Mouse (Mus musculus) spleen, adult 2 months (tissue): Measurements from ENCODE around the gene Rnf40. TPM values are rescaled to one million over a fixed set of nuclear protein-coding genes. Genes with fewer than 3 reads are reported as not detected.
"Not testable (repeated sequence)": the region's sequence is repeated elsewhere in the genome, so short reads cannot be mapped to it uniquely, and the experiment has no call there.

ENCODE experiments used
- DNase-seq, 2 experiments: peaks; one replicate each; pipeline versions ENCODE4 v3.0.0 to v3.0.0-alpha.2; 2012 to 2021; ENCODE audit warnings: low spot score in 2 of 2, low read depth in 1 of 2
- H3K27ac ChIP-seq: fragments of 200-500 bp; 2 replicates; pipeline ENCODE4 v1.5.1; 2012; ENCODE audit warnings: low read length, inconsistent platforms; ENCODE audit not compliant: insufficient read depth
- H3K27me3 ChIP-seq: fragments of 200-500 bp; 2 replicates; pipeline ENCODE4 v1.6.1; 2012; ENCODE audit warnings: mild to moderate bottlenecking, moderate library complexity, low read length, inconsistent platforms; ENCODE audit not compliant: control insufficient read depth, insufficient read depth
- H3K36me3 ChIP-seq: fragments of 200-500 bp; 2 replicates; pipeline ENCODE4 v1.6.1; 2012; ENCODE audit warnings: mild to moderate bottlenecking, low read length, inconsistent platforms; ENCODE audit not compliant: control insufficient read depth, insufficient read depth
- H3K4me1 ChIP-seq: fragments of 200-500 bp; 2 replicates; pipeline ENCODE4 v1.6.1; 2011; ENCODE audit warnings: inconsistent platforms; ENCODE audit not compliant: control insufficient read depth, insufficient read depth, insufficient read length
- H3K4me3 ChIP-seq: fragments of 200-500 bp; 2 replicates; pipeline ENCODE4 v1.5.1; 2011; ENCODE audit warnings: mild to moderate bottlenecking, inconsistent platforms; ENCODE audit not compliant: insufficient read depth, insufficient read length; ENCODE audit errors: extremely low read depth
- CTCF ChIP-seq: fragments of 200-500 bp; IDR thresholded peaks from 2 replicates; pipeline ENCODE4 v1.5.1; 2011; ENCODE audit warnings: mild to moderate bottlenecking, inconsistent platforms; ENCODE audit not compliant: insufficient read depth, insufficient read length, insufficient replicate concordance; ENCODE audit errors: extremely low read depth
- POLR2A ChIP-seq: fragments of 200-500 bp; IDR thresholded peaks from 2 replicates; pipeline ENCODE4 v1.6.1; 2011; ENCODE audit warnings: low read depth, low read length, inconsistent platforms
- WGBS: fragments of 180-500 bp; shearing (Covaris S2); methylation state at CpG from one replicate; pipeline ENCODE4 v1.1.7; 2018; 5-methylcytosine and 5-hydroxymethylcytosine counted together
- polyA plus RNA-seq: library from polyadenylated mRNA; depleted of rRNA; stranded (reverse); fragments of >200 nt; gene quantifications from 2 replicates; pipeline ENCODE4 v1.2.3, GENCODE M21; 2012

The Rnf40 gene
- polyA plus RNA-seq, 1 experiment: 25.8 TPM

DNA sequence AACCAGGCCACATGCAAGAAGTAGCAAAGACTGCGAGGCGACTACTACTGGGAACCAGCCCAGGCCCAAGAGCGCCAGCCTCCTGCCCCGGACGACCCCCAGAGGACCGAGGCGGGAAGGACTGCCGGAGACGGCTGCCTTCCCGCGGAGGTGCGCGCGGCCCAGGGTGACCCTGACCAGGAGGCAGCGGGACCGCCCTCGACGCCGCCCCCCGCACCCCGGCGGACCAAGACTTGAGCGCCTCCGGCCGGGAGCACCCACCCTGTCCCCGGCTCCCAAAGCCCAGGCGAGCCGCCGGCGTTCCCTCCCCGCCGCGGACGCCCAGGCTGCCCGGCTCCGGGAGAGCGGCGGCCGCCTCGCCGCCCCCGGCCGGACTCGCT, 25.9 kb downstream of the Rnf40 start:
- no peak overlapping the region for H3K27ac ChIP-seq
- peak overlapping the region; percentile 85 for H3K4me3 ChIP-seq
- TF ChIP-seq CTCF: no peak
- no peak for TF ChIP-seq POLR2A
- 2% methylated on average over 43 of the region's 44 CpGs for WGBS
- 0 out of 2 replicates have a peak, but pooled peaks cover 3% of the 10 kb centered on the region for H3K27me3 ChIP-seq
- H3K36me3 ChIP-seq: peaks cover 11% of the 10 kb centered on the region
- peaks cover 7% of the 10 kb centered on the region for H3K4me1 ChIP-seq
- DNase-seq: peak in 1 of 2 experiments; percentile 31

DNA sequence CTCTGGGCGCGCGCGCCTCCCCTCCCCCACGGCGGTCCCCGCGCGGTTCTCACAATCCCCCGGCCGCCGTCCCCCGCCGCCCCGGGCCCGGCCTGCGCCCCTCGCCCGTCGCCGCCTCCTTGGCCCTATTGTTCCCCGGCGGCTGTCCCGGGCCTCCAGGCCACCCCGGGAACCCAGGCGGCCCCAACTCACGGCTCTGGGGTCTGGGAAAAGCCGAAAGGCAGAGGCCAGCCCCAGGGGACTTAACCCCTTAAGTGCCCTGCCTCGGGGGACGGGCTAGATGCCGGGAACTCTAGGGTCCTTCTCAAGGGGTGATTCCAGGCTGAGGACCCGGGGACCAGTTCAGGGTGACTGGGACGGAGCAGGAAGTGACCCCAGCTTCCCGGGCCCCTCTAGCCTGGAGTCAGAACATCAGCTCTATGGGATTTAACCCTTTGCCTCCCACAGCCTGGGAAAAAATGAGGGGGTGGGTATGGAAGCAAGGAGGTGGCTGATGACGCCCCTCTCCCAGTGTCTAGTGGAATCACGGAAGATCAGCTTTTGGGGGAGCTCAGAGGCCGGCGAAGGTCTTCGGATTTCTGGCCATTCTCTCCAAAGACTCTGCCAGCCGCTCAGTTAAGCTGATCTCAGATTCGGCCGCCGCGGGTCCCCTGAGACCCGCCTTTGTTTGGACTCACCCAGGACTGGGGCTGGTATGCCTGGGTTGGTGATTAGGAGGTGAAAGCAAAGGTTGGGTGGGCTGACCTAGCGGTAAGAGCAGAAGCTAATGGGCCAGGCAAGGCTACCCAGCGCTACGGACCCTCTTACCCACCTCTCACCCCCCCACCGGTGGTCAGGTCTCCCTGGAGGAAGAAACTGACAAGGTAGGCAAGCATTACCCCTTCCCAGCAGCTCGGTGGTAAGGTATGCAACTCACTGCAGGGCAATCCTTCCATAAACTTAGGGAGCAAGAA, 26.6 kb downstream of the Rnf40 start, which contains the start of gene Zfp629:
TSS of gene Zfp629 (minus strand) at position 907 of the 953 bp plus-strand sequence.
- WGBS: 2% methylated on average over 46 of the region's 50 CpGs
- Histone ChIP-seq H3K4me3 (peak within 1 kb of the TSS; percentile 85), H3K27me3 (0 out of 2 replicates have a peak, but pooled peaks cover 3% of the 10 kb centered on the region), H3K4me1 (peaks cover 7% of the 10 kb centered on the region), H3K27ac (0 out of 2 replicates have a peak within 1 kb of the TSS, but pooled peaks have one; percentile 15), H3K36me3 (peaks cover 10% of the 10 kb centered on the region)
- no peak for TF ChIP-seq POLR2A
- no peak for TF ChIP-seq CTCF
- DNase-seq: no peak

DNA sequence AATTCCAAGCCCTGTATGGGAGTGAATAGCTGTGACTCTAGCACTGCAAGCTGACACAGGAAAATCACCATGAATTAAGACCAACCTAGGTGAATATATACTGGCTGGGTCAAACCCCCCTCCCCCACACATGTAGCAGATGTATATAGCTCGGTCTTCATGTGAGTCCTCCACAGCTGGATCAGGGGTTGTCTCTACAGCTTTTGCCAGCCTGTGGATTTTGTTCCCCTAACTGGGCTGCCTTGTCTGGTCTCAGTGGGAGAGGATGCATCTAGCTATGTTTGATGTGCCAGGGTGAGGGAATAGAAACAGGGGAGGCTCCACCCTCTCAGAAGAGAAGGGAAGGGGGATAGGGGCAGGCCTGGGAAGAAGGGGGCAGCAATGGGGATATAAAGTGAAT, 27.8 kb downstream of the Rnf40 start:
- TF ChIP-seq POLR2A: no peak
- no peak for TF ChIP-seq CTCF

DNA sequence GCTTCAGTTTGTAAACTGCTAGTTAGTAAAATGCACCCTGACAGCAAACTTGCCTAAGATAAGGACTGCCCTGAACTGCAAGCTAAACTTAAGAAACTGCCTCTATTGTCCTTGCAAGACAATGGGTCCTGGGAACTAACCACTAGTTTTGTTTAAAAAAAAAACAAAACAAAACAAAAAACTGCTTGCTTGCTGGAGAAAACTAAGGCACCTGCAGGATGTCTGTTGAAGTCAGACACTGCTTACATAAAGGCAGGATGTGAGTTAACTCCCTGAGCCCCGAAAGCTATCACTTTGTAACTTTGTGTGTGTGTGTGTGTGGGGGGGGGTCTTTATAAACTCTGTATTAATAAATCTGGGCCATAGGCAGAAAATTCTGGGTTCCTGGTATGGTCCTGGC, 28.3 kb downstream of the Rnf40 start:
- 37% methylated on average over 1 of the region's 1 CpGs for WGBS
- peaks cover 7% of the 10 kb centered on the region for H3K4me1 ChIP-seq
- 0 out of 2 replicates have a peak, but pooled peaks cover 3% of the 10 kb centered on the region for H3K27me3 ChIP-seq
- no peak overlapping the region for H3K4me3 ChIP-seq
- TF ChIP-seq POLR2A (no peak), CTCF (no peak)
- no peak for DNase-seq
- peaks cover 2% of the 10 kb centered on the region for H3K36me3 ChIP-seq
- no peak overlapping the region for H3K27ac ChIP-seq

More for the DNA sequence above, 27.8 kb downstream of the Rnf40 start:
- H3K4me3 ChIP-seq: no peak overlapping the region
- no peak overlapping the region for H3K27ac ChIP-seq
- DNase-seq: no peak
- H3K4me1 ChIP-seq: peaks cover 7% of the 10 kb centered on the region
- H3K27me3 ChIP-seq: 0 out of 2 replicates have a peak, but pooled peaks cover 3% of the 10 kb centered on the region
- H3K36me3 ChIP-seq: peaks cover 7% of the 10 kb centered on the region
- 61% methylated on average over 1 of the region's 1 CpGs for WGBS

DNA sequence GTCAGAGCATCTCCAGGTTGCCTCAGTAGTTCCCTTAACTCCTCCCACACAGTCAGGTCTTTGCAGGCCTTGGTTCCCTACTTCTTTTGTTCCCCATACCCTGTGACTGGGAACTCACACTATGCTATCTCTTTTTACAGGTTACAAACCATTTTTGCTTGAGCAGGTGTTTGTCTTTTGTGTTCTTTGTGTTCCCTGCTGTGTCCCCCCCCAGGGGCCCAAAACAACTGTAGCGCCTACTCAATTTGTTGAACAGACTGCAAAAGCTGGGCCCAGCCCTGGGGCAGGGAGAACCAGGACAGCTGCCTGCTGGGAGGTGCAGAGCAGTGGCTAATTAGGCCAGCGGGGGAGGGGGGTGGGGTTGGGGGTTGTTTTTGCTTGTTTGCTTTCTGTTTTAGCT, 29.4 kb downstream of the Rnf40 start:
- H3K4me1 ChIP-seq: peaks cover 7% of the 10 kb centered on the region
- no peak overlapping the region for H3K27ac ChIP-seq
- H3K36me3 ChIP-seq: no peaks in the 10 kb centered on the region
- 93% methylated on average over 2 of the region's 2 CpGs for WGBS
- H3K27me3 ChIP-seq: 0 out of 2 replicates have a peak, but pooled peaks cover 3% of the 10 kb centered on the region
- DNase-seq: no peak
- H3K4me3 ChIP-seq: no peak overlapping the region
- TF ChIP-seq POLR2A (no peak), CTCF (no peak)

DNA sequence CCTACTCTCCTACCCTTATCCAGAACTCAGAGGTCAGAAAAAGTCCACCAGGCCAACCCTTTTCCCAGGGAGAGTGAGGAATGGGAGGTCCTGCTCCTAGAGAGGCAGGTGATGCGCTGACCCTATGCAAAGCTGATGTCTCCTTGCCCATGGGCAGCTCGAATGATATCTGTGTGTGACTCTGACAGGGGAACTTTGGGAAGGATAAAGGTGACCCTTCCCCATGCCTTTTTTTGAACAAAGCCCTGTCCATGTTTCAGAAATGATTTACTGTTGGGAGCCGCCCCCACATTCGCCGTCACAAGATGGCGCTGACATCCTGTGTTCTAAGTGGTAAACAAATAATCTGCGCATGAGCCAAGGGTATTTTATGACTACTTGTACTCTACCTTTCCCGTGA, 29.8 kb downstream of the Rnf40 start:
- not testable (repeated sequence) for DNase-seq, H3K27me3 ChIP-seq, H3K36me3 ChIP-seq, H3K4me3 ChIP-seq, H3K4me1 ChIP-seq, H3K27ac ChIP-seq
- 90% methylated on average over 7 of the region's 8 CpGs for WGBS

DNA sequence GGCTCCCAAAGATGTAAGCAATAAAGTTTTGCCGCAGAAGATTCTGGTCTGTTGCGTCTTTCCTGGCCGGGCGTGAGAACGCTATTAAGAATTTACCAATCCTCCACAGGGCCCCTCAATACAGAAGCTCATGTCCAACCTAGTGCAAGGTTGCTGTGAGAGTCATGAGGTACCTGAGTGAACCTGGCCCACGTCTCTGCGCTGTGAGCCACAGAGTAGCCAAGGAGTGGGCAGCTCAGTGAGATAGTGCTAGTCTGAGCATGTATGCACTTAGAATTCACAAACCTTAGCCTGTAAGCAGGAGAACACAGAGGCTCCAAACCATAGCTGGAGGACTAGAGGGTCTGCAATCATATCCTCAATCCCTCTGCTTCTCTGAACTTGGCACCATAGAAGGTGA, 37.5 kb downstream of the Rnf40 start:
- no peak overlapping the region for H3K27ac ChIP-seq
- no peaks in the 10 kb centered on the region for H3K4me1 ChIP-seq
- 97% methylated on average over 7 of the region's 7 CpGs for WGBS
- no peak overlapping the region for H3K4me3 ChIP-seq
- no peak for DNase-seq
- TF ChIP-seq CTCF (no peak), POLR2A (no peak)
- H3K36me3 ChIP-seq: no peaks in the 10 kb centered on the region
- H3K27me3 ChIP-seq: no peaks in the 10 kb centered on the region
